Mouse (Mus musculus): ENCODE measurements around the gene Sec14l2.

DNA sequence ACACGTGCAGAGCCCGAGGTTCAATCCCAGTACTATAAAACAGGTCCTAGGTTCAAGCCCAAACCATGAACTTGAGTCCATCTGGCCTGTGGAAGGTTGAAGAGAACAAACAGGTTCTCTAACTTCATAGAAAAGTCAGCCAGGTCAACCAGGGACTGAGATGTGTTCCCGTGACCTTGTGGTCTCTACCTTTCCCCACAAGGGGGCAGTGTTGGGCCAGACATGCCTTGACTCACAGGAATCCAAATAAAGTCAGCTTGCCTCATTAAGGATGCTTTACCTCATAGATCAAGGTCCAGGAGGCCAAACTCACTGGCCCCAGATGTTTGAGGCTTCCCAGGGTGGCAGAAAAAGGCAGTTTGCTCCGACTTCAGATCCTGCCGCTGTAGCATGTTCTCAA, 69.6 kb downstream of the Sec14l2 start:
- peak; percentile 88 for TF ChIP-seq CTCF (IDR thresholded peaks at IDR 0.05; ENCODE audit: low read depth)
- TF ChIP-seq EP300 (optimal IDR thresholded peaks at IDR 0.05), result no peak
